Mouse (Mus musculus) ES-Bruce4 (cell line): Measurements from ENCODE around the gene Sp1. TPM values are rescaled to one million over a fixed set of nuclear protein-coding genes. Genes with fewer than 3 reads are reported as not detected.

Experiments used
- H3K27ac ChIP-seq: 2 replicates; pipeline ENCODE4 v1.5.1; 2012; ENCODE audit warnings: low read length, inconsistent platforms; ENCODE audit not compliant: insufficient read depth
- H3K27me3 ChIP-seq: 2 replicates; pipeline ENCODE4 v1.6.1; 2012; ENCODE audit warnings: mild to moderate bottlenecking, low read length, inconsistent platforms; ENCODE audit not compliant: control insufficient read depth, poor library complexity, insufficient read depth, severe bottlenecking
- H3K36me3 ChIP-seq: 2 replicates; pipeline ENCODE4 v1.6.1; 2012; ENCODE audit warnings: inconsistent platforms, mild to moderate bottlenecking, low read length, moderate library complexity; ENCODE audit not compliant: control insufficient read depth, poor library complexity, insufficient read depth, severe bottlenecking
- H3K4me1 ChIP-seq: one replicate; pipeline ENCODE4 v1.8.1; 2011; ENCODE audit warnings: low read length; ENCODE audit not compliant: control insufficient read depth, insufficient read depth
- H3K4me3 ChIP-seq: 2 replicates; pipeline ENCODE4 v1.5.1; 2011; ENCODE audit warnings: low read depth, mild to moderate bottlenecking, low read length
- H3K9ac ChIP-seq: 2 replicates; pipeline ENCODE4 v1.6.1; 2012; ENCODE audit warnings: low read depth, mild to moderate bottlenecking, inconsistent platforms; ENCODE audit not compliant: poor library complexity, severe bottlenecking
- H3K9me3 ChIP-seq: replicated peaks from 2 replicates; pipeline ENCODE4 v1.6.1; 2012; ENCODE audit warnings: mild to moderate bottlenecking, low read length, inconsistent platforms; ENCODE audit not compliant: control insufficient read depth, poor library complexity, insufficient read depth, severe bottlenecking
- CTCF ChIP-seq: IDR thresholded peaks from one replicate; pipeline ENCODE4 v1.8.1; 2011; ENCODE audit warnings: low read depth, low read length
- EP300 ChIP-seq: IDR thresholded peaks from 2 replicates; pipeline ENCODE4 v1.6.1; 2011; ENCODE audit warnings: low read depth, low read length; ENCODE audit not compliant: insufficient read depth
- POLR2A ChIP-seq: IDR thresholded peaks from one replicate; pipeline ENCODE4 v1.8.1; 2011; ENCODE audit warnings: low read length; ENCODE audit not compliant: insufficient read depth
- polyA plus RNA-seq: library from polyadenylated mRNA; stranded (reverse); fragments of >200 nt; gene quantifications from 2 replicates; pipeline ENCODE4 v1.2.4, GENCODE M21; 2011; ENCODE audit warnings: low read depth; ENCODE audit not compliant: missing spikeins, insufficient read depth, insufficient read length

Sp1 gene
- 103 and 106 TPM in 2 replicates for polyA plus RNA-seq

GRCm38 (mm10) chr15:102405489-102406195 lies at the start of gene Sp1:
Gene Sp1, plus strand, starts transcription at chr15:102406143.
- Histone ChIP-seq H3K9me3 (no peaks in the 10 kb centered on the region), H3K27me3 (no peaks in the 10 kb centered on the region), H3K9ac (peak within 1 kb of the TSS; percentile 99), H3K27ac (peak within 1 kb of the TSS; percentile 84), H3K4me1 (peaks cover 5% of the 10 kb centered on the region), H3K4me3 (peak within 1 kb of the TSS; percentile 75), H3K36me3 (peaks cover 32% of the 10 kb centered on the region)
- TF ChIP-seq EP300 (peak; percentile 32; the same call in 1 of the 2 replicates), CTCF (no peak), POLR2A (peak; percentile 64)

- peak overlapping the region; percentile 91 for H3K9ac ChIP-seq
- TF ChIP-seq CTCF, result no peak
- no peak for TF ChIP-seq EP300
- TF ChIP-seq POLR2A, result no peak
- H3K4me3 ChIP-seq, result peak overlapping the region; percentile 74
- H3K9me3 ChIP-seq, result no peaks in the 10 kb centered on the region
- H3K4me1 ChIP-seq, result no peaks in the 10 kb centered on the region
- H3K27ac ChIP-seq, result no peak overlapping the region
- no peaks in the 10 kb centered on the region for H3K27me3 ChIP-seq
- no peaks in the 10 kb centered on the region for H3K36me3 ChIP-seq
Observed at GRCm38 (mm10) chr15:102356501-102357325, 49.2 kb upstream of the Sp1 start.

GRCm38 (mm10) chr15:102358126-102358525 lies 47.8 kb upstream of the Sp1 start:
- peak overlapping the region; percentile 55 for H3K4me3 ChIP-seq
- no peaks in the 10 kb centered on the region for H3K4me1 ChIP-seq
- H3K9me3 ChIP-seq, result no peaks in the 10 kb centered on the region
- H3K27ac ChIP-seq, result no peak overlapping the region
- H3K9ac ChIP-seq, result peak overlapping the region; percentile 4
- no peaks in the 10 kb centered on the region for H3K27me3 ChIP-seq
- H3K36me3 ChIP-seq, result no peaks in the 10 kb centered on the region
- TF ChIP-seq CTCF, result peak; percentile 5
- no peak for TF ChIP-seq EP300

GRCm38 (mm10) chr15:102358834-102359233 lies 47.1 kb upstream of the Sp1 start:
- Histone ChIP-seq H3K36me3 (no peaks in the 10 kb centered on the region), H3K27ac (no peak overlapping the region), H3K4me3 (peak overlapping the region; percentile 55), H3K4me1 (no peaks in the 10 kb centered on the region), H3K9ac (peak overlapping the region; percentile 4; the same call in 1 of the 2 replicates), H3K27me3 (no peaks in the 10 kb centered on the region), H3K9me3 (no peaks in the 10 kb centered on the region)
- TF ChIP-seq EP300 (no peak), POLR2A (no peak), CTCF (no peak)

- Histone ChIP-seq H3K27me3 (no peaks in the 10 kb centered on the region), H3K4me1 (peaks cover 3% of the 10 kb centered on the region)
Observed at GRCm38 (mm10) chr15:102362648-102363047, 43.3 kb upstream of the Sp1 start.

GRCm38 (mm10) chr15:102364678-102365077 lies 41.3 kb upstream of the Sp1 start:
- Histone ChIP-seq H3K27ac (no peak overlapping the region), H3K36me3 (no peaks in the 10 kb centered on the region), H3K9me3 (no peaks in the 10 kb centered on the region), H3K9ac (no peak overlapping the region), H3K4me3 (no peak overlapping the region), H3K4me1 (peaks cover 3% of the 10 kb centered on the region), H3K27me3 (no peaks in the 10 kb centered on the region)
- TF ChIP-seq EP300, result no peak

More at GRCm38 (mm10) chr15:102362648-102363047, 43.3 kb upstream of the Sp1 start:
- Histone ChIP-seq H3K9ac (no peak overlapping the region), H3K9me3 (no peaks in the 10 kb centered on the region), H3K4me3 (no peak overlapping the region), H3K36me3 (no peaks in the 10 kb centered on the region), H3K27ac (no peak overlapping the region)
- TF ChIP-seq CTCF (no peak), EP300 (no peak), POLR2A (no peak)
